Mouse (Mus musculus): ENCODE data around the gene Tm9sf2. TPM values are rescaled to one million over a fixed set of nuclear protein-coding genes. Genes with fewer than 3 reads are reported as not detected.

Tm9sf2 gene
- polyA plus RNA-seq, 1 experiment, result 54.0 TPM

DNA sequence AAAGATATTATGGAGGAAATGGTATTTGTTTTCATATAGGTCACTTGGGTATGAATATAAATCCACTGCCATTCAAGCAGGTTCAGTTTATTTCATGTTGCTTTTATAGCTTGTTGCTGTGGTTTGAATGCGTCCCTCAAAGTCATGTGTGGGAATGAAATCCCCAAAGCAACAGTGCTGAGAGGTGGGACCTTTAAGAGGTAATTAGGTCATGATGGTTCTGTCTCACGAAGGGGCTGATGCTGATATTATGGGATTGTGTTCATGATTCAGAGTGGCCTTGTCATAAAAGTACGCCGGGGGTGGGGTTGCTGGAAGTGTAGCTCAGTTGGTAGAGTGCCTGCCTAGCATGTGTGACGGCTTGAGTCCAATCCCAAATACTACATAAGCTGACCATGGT, 81.4 kb downstream of the Tm9sf2 start:
- peaks cover 23% of the 10 kb centered on the region for H3K4me1 ChIP-seq
- no peaks in the 10 kb centered on the region for H3K36me3 ChIP-seq (replicated peaks; ENCODE audit: low read length)
- H3K9me3 ChIP-seq, result no peaks in the 10 kb centered on the region; the same call in 1 of the 2 replicates
- no peak overlapping the region for H3K4me3 ChIP-seq (replicated peaks)
- no peak for TF ChIP-seq GATA1 (IDR thresholded peaks at IDR 0.05; ENCODE audit: borderline replicate concordance, low read length)
- TF ChIP-seq FLI1 (IDR thresholded peaks at IDR 0.05; ENCODE audit: low read length), result no peak
- no peaks in the 10 kb centered on the region for H3K27me3 ChIP-seq (replicated peaks)

DNA sequence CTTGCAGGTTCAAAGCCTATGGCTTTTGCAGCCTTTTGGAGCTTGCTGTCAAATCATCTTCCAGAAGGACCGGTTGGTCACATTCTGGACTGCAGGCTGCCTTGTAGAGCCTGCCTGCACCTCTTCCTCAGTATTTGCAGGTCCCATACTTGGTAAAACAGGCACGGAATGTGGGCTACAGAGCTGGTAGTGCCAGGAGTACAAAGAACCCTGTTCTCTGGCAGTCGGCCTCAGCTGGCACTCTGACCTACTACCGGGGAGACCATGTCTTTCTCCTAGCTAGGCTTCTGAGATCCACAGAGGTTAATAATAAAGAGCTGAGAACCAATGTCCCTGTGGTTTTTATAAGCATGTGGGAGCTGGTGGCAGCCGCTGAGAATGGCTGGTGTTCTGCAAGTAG, 83.1 kb downstream of the Tm9sf2 start:
- Histone ChIP-seq H3K4me3 (replicated peaks) (no peak overlapping the region), H3K9me3 (no peaks in the 10 kb centered on the region; the same call in 1 of the 2 replicates), H3K27me3 (replicated peaks) (no peaks in the 10 kb centered on the region), H3K4me1 (peaks cover 11% of the 10 kb centered on the region), H3K36me3 (replicated peaks; ENCODE audit: low read length) (no peaks in the 10 kb centered on the region)
- TF ChIP-seq GATA1 (IDR thresholded peaks at IDR 0.05; ENCODE audit: borderline replicate concordance, low read length) (no peak), FLI1 (IDR thresholded peaks at IDR 0.05; ENCODE audit: low read length) (no peak)

DNA sequence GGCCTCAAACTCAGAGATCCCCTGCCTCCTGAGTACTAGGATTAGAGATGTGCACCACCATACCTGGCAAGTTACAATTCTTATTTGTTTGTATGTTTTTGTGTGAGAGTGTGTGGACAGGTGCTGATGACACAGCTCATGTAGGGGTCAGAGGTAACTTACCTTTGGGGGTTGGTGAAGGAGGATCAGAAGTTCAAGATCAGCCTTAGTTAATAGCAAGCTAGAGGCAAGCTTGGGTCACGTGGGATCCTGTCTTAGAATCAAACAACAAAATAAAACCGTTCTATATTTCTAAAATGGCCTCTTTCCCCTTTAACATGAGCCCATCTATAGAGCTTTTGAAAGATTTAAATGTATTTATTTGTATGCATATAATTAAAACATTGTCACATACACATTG, 83.7 kb downstream of the Tm9sf2 start:
- no peaks in the 10 kb centered on the region for H3K27me3 ChIP-seq (replicated peaks)
- H3K4me3 ChIP-seq (replicated peaks), result no peak overlapping the region
- no peaks in the 10 kb centered on the region; the same call in 1 of the 2 replicates for H3K9me3 ChIP-seq
- TF ChIP-seq FLI1 (IDR thresholded peaks at IDR 0.05; ENCODE audit: low read length) (no peak), GATA1 (IDR thresholded peaks at IDR 0.05; ENCODE audit: borderline replicate concordance, low read length) (no peak)
- H3K4me1 ChIP-seq, result peaks cover 10% of the 10 kb centered on the region; the same call in 1 of the 2 replicates
- H3K36me3 ChIP-seq (replicated peaks; ENCODE audit: low read length), result no peaks in the 10 kb centered on the region

DNA sequence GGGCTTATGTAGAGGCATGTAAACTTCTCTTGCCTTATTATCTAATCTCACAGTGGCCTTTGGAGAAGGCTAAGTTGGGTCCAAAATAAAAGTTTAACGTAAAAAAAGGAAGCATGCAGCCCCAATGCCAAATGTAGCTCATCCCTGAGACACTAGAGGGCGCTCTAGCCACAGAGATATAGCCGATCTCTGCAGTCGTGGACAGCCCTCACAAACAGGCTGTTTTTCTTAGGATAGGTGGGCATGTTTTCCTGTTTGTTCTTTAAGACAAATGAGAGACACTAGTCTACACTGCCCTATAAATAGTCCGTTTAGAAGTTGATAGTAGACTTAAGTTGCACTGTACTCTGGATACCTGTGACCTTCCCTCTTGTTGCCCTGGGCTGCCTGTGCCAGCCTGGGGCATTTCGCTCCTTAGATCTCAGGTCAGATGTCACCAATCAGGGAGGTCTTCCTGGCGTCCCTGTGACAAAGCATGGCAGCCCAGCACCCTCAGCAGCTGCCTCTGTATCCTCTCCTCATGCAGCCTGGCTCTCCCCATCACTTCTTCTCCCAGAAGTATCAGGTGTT, 84.2 kb downstream of the Tm9sf2 start:
- Histone ChIP-seq H3K9me3 (no peaks in the 10 kb centered on the region; the same call in 1 of the 2 replicates), H3K4me1 (peaks cover 10% of the 10 kb centered on the region; the same call in 1 of the 2 replicates), H3K27me3 (replicated peaks) (no peaks in the 10 kb centered on the region), H3K4me3 (replicated peaks) (no peak overlapping the region), H3K36me3 (replicated peaks; ENCODE audit: low read length) (no peaks in the 10 kb centered on the region)
- TF ChIP-seq FLI1 (IDR thresholded peaks at IDR 0.05; ENCODE audit: low read length) (no peak), GATA1 (IDR thresholded peaks at IDR 0.05; ENCODE audit: borderline replicate concordance, low read length) (no peak)

DNA sequence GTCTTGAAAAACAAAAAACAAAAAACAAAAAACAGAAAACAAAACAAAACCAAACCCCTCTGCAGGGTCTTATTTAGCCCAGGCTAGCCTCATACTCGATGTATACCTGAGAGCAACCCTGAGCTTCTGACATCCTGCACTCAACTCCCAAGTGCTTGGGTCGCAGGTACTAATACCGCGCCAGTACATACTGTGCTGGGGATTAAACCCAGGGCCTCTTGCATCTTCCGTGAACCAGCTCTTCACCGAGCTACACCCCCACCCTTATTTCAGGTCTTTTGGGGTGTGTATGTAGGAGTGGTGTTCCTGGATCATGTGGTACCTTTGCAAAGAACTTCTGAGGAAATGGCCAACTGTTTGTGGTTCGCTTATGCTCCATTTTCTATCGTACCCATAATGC, 87.8 kb downstream of the Tm9sf2 start:
- H3K36me3 ChIP-seq (replicated peaks; ENCODE audit: low read length), result no peaks in the 10 kb centered on the region
- H3K4me1 ChIP-seq, result peaks cover 10% of the 10 kb centered on the region; the same call in 1 of the 2 replicates
- no peak overlapping the region for H3K4me3 ChIP-seq (replicated peaks)
- peaks cover 18% of the 10 kb centered on the region for H3K9me3 ChIP-seq
- peaks cover 2% of the 10 kb centered on the region for H3K27me3 ChIP-seq (replicated peaks)
- TF ChIP-seq GATA1 (IDR thresholded peaks at IDR 0.05; ENCODE audit: borderline replicate concordance, low read length) (no peak), FLI1 (IDR thresholded peaks at IDR 0.05; ENCODE audit: low read length) (no peak)

DNA sequence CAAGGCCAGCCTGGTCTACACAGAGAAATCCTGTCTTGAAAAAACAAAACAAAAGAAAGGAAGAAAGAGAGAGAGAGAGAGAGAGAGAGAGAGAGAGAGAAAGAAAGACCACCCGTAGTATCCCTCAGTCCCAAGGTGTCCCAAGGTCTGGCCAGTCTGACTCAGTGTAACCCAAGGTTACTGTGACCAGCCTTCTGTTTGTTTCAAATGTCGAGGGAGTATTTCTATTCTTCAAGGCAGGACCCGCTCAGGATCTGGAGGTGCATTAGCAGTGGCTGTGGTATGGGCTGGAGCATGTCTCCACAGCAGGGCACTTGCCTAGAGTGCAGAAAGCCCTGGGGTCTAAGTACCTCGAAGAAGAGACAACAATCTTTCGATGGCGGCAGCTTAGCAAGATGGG, 90.0 kb downstream of the Tm9sf2 start:
- H3K4me3 ChIP-seq (replicated peaks), result no peak overlapping the region
- TF ChIP-seq GATA1 (IDR thresholded peaks at IDR 0.05; ENCODE audit: borderline replicate concordance, low read length) (no peak), FLI1 (IDR thresholded peaks at IDR 0.05; ENCODE audit: low read length) (no peak)
- no peaks in the 10 kb centered on the region for H3K4me1 ChIP-seq
- no peaks in the 10 kb centered on the region for H3K36me3 ChIP-seq (replicated peaks; ENCODE audit: low read length)
- peaks cover 20% of the 10 kb centered on the region for H3K9me3 ChIP-seq
- H3K27me3 ChIP-seq (replicated peaks), result peaks cover 2% of the 10 kb centered on the region

DNA sequence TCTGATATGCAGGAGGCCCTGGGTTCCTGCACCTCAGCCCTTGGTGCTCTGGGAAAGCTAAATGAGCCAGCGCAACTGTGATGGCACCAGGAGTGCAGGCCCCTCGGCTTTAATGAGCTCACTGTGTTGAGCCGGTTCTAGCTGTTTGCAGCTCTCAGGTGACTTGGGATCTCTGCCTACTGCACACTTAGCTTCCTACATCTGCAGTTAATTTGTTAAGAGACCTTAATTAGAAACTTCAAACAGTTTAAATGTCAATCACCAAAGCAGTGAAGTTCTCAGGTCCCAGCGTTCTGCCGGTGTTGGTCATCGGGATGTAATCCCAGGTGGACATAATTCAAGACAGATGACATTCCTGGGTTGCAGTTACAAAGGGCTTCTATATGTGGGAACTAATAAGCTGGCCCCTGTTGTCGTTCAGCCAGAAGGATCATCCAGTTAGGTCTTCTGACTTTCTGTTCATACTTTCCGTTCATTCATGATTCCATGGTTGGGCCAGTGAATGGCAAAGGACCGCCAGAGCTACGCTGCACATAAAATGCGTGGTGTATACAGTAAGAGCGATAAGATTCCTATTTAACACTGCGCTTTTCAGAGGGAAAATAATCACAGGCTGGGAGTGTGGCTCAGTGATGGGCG, 93.5 kb downstream of the Tm9sf2 start:
- H3K27me3 ChIP-seq (replicated peaks), result peaks cover 2% of the 10 kb centered on the region
- H3K9me3 ChIP-seq, result peaks cover 35% of the 10 kb centered on the region
- H3K4me1 ChIP-seq, result no peaks in the 10 kb centered on the region
- TF ChIP-seq FLI1 (IDR thresholded peaks at IDR 0.05; ENCODE audit: low read length), result no peak
- TF ChIP-seq GATA1 (IDR thresholded peaks at IDR 0.05; ENCODE audit: borderline replicate concordance, low read length), result no peak
- H3K4me3 ChIP-seq (replicated peaks), result no peak overlapping the region
- H3K36me3 ChIP-seq (replicated peaks; ENCODE audit: low read length), result no peaks in the 10 kb centered on the region

DNA sequence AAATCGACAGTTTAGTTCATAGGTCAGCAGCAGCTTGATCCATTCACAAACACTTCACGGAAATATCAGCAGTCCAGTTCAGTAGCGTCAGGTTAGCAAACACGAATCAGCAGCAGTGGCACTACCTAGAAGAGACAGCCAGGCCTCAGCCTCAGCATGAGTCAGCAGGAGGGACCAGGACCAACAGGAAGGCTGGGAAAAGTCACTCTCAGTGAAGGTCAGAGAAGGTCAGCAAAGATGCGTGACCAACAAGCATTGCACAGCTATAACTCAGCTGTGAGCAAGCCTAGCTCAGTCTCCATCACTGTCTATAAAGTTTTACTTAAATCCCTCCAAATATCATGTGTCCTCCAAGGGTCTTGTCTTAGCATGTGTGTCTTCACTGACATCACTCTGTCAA, 102.3 kb downstream of the Tm9sf2 start:
- TF ChIP-seq FLI1 (IDR thresholded peaks at IDR 0.05; ENCODE audit: low read length) (no peak), GATA1 (IDR thresholded peaks at IDR 0.05; ENCODE audit: borderline replicate concordance, low read length) (no peak)
- Histone ChIP-seq H3K36me3 (replicated peaks; ENCODE audit: low read length) (no peaks in the 10 kb centered on the region), H3K9me3 (peaks cover 18% of the 10 kb centered on the region), H3K27me3 (replicated peaks) (no peaks in the 10 kb centered on the region), H3K4me3 (replicated peaks) (no peak overlapping the region), H3K4me1 (0 out of 2 replicates have a peak, but pooled peaks cover 3% of the 10 kb centered on the region)

Other genes starting within 250 kb of the Tm9sf2 start
- 55.9 and 94.6 TPM in 2 replicates for gene Ubac2, start 228.4 kb upstream of the Tm9sf2 start, polyA plus RNA-seq (2012; ENCODE audit: insufficient read depth, low replicate concordance)
- 0.06 TPM in 1 of 2 replicates, not detected in the other for gene Gpr18, start 191.3 kb upstream of the Tm9sf2 start, polyA plus RNA-seq (2012; ENCODE audit: insufficient read depth, low replicate concordance)
- gene Gpr183, start 141.8 kb upstream of the Tm9sf2 start, polyA plus RNA-seq (2012; ENCODE audit: insufficient read depth, low replicate concordance), result 0.89 TPM in 1 of 2 replicates, not detected in the other
- not detected in 2 replicates for gene Timm8a2, start 72.4 kb upstream of the Tm9sf2 start, polyA plus RNA-seq (2012; ENCODE audit: insufficient read depth, low replicate concordance)
- gene Clybl, start 74.7 kb downstream of the Tm9sf2 start, polyA plus RNA-seq (2012; ENCODE audit: insufficient read depth, low replicate concordance), result 8.3 TPM in 1 of 2 replicates, not detected in the other

Measured in megakaryocyte, embryonic 14.5 days (primary cell).